Mouse (Mus musculus): ENCODE data around the gene Usp42. TPM values are rescaled to one million over a fixed set of nuclear protein-coding genes. Genes with fewer than 3 reads are reported as not detected.

The Usp42 gene
- polyA plus RNA-seq, 1 experiment from 2014 or later = 4.7 TPM

- WGBS = 58% methylated on average over 2 of the region's 2 CpGs
- ATAC-seq = no peak
- H3K4me3 ChIP-seq (ENCODE audit: low read depth, low read length) = no peak overlapping the region
- H3K4me1 ChIP-seq (replicated peaks; ENCODE audit: control insufficient read depth, insufficient read depth, low read length) = no peaks in the 10 kb centered on the region
- H3K36me3 ChIP-seq (ENCODE audit: control insufficient read depth, insufficient read depth) = no peaks in the 10 kb centered on the region
- H3K9me3 ChIP-seq (ENCODE audit: control insufficient read depth) = no peaks in the 10 kb centered on the region
- no peak overlapping the region for H3K4me2 ChIP-seq (replicated peaks; ENCODE audit: low read depth)
- no peak overlapping the region for H3K27ac ChIP-seq (ENCODE audit: low read depth, low read length)
- no peaks in the 10 kb centered on the region for H3K27me3 ChIP-seq (replicated peaks; ENCODE audit: control insufficient read depth, insufficient read depth, low read length)
- TF ChIP-seq CTCF (IDR thresholded peaks at IDR 0.05; ENCODE audit: low read depth) = no peak
- no peak overlapping the region for H3K9ac ChIP-seq (ENCODE audit: low read depth, low read length)
Measured at GRCm38 (mm10) chr5:143669839-143670238, 62.2 kb downstream of the Usp42 start.

GRCm38 (mm10) chr5:143669393-143669792 is 62.7 kb downstream of the Usp42 start:
- no peak for ATAC-seq

GRCm38 (mm10) chr5:143668884-143669283 is 63.2 kb downstream of the Usp42 start:
- no peak overlapping the region for H3K9ac ChIP-seq (ENCODE audit: low read depth, low read length)
- no peaks in the 10 kb centered on the region for H3K27me3 ChIP-seq (replicated peaks; ENCODE audit: control insufficient read depth, insufficient read depth, low read length)
- H3K27ac ChIP-seq (ENCODE audit: low read depth, low read length) = no peak overlapping the region
- H3K36me3 ChIP-seq (ENCODE audit: control insufficient read depth, insufficient read depth) = no peaks in the 10 kb centered on the region
- no peaks in the 10 kb centered on the region for H3K4me1 ChIP-seq (replicated peaks; ENCODE audit: control insufficient read depth, insufficient read depth, low read length)
- H3K9me3 ChIP-seq (ENCODE audit: control insufficient read depth) = no peaks in the 10 kb centered on the region
- no peak overlapping the region for H3K4me3 ChIP-seq (ENCODE audit: low read depth, low read length)
- no peak overlapping the region for H3K4me2 ChIP-seq (replicated peaks; ENCODE audit: low read depth)
- WGBS = 71% methylated on average over 2 of the region's 2 CpGs
- no peak for ATAC-seq
- no peak for TF ChIP-seq CTCF (IDR thresholded peaks at IDR 0.05; ENCODE audit: low read depth)

More at GRCm38 (mm10) chr5:143669393-143669792, 62.7 kb downstream of the Usp42 start:
- 44% methylated on average over 2 of the region's 2 CpGs for WGBS
- Histone ChIP-seq H3K36me3 (ENCODE audit: control insufficient read depth, insufficient read depth) (no peaks in the 10 kb centered on the region), H3K27me3 (replicated peaks; ENCODE audit: control insufficient read depth, insufficient read depth, low read length) (no peaks in the 10 kb centered on the region), H3K9me3 (ENCODE audit: control insufficient read depth) (no peaks in the 10 kb centered on the region), H3K4me1 (replicated peaks; ENCODE audit: control insufficient read depth, insufficient read depth, low read length) (no peaks in the 10 kb centered on the region), H3K4me2 (replicated peaks; ENCODE audit: low read depth) (no peak overlapping the region), H3K9ac (ENCODE audit: low read depth, low read length) (no peak overlapping the region), H3K4me3 (ENCODE audit: low read depth, low read length) (no peak overlapping the region), H3K27ac (ENCODE audit: low read depth, low read length) (0 out of 2 replicates have a peak overlapping the region, but pooled peaks have one; percentile 6)
- TF ChIP-seq CTCF (IDR thresholded peaks at IDR 0.05; ENCODE audit: low read depth) = peak; percentile 53

- no peak for TF ChIP-seq CTCF (IDR thresholded peaks at IDR 0.05; ENCODE audit: low read depth)
- WGBS = 93% methylated on average over 1 of the region's 1 CpGs
Measured at GRCm38 (mm10) chr5:143666015-143666414, 66.1 kb downstream of the Usp42 start.

GRCm38 (mm10) chr5:143665561-143665960 is 66.5 kb downstream of the Usp42 start:
- Histone ChIP-seq H3K9me3 (ENCODE audit: control insufficient read depth) (no peaks in the 10 kb centered on the region), H3K4me1 (replicated peaks; ENCODE audit: control insufficient read depth, insufficient read depth, low read length) (no peaks in the 10 kb centered on the region), H3K4me3 (ENCODE audit: low read depth, low read length) (no peak overlapping the region), H3K27ac (ENCODE audit: low read depth, low read length) (no peak overlapping the region), H3K9ac (ENCODE audit: low read depth, low read length) (no peak overlapping the region), H3K36me3 (ENCODE audit: control insufficient read depth, insufficient read depth) (no peaks in the 10 kb centered on the region), H3K4me2 (replicated peaks; ENCODE audit: low read depth) (no peak overlapping the region), H3K27me3 (replicated peaks; ENCODE audit: control insufficient read depth, insufficient read depth, low read length) (no peaks in the 10 kb centered on the region)
- no peak for TF ChIP-seq CTCF (IDR thresholded peaks at IDR 0.05; ENCODE audit: low read depth)
- WGBS = 71% methylated on average over 2 of the region's 2 CpGs
- ATAC-seq = no peak

More at GRCm38 (mm10) chr5:143666015-143666414, 66.1 kb downstream of the Usp42 start:
- Histone ChIP-seq H3K4me1 (replicated peaks; ENCODE audit: control insufficient read depth, insufficient read depth, low read length) (no peaks in the 10 kb centered on the region), H3K36me3 (ENCODE audit: control insufficient read depth, insufficient read depth) (no peaks in the 10 kb centered on the region), H3K4me2 (replicated peaks; ENCODE audit: low read depth) (no peak overlapping the region), H3K9me3 (ENCODE audit: control insufficient read depth) (no peaks in the 10 kb centered on the region), H3K27ac (ENCODE audit: low read depth, low read length) (no peak overlapping the region), H3K4me3 (ENCODE audit: low read depth, low read length) (no peak overlapping the region), H3K9ac (ENCODE audit: low read depth, low read length) (no peak overlapping the region), H3K27me3 (replicated peaks; ENCODE audit: control insufficient read depth, insufficient read depth, low read length) (no peaks in the 10 kb centered on the region)
- no peak for ATAC-seq

- ATAC-seq = no peak
- H3K36me3 ChIP-seq (ENCODE audit: control insufficient read depth, insufficient read depth) = no peaks in the 10 kb centered on the region
- no peak overlapping the region for H3K9ac ChIP-seq (ENCODE audit: low read depth, low read length)
- H3K27me3 ChIP-seq (replicated peaks; ENCODE audit: control insufficient read depth, insufficient read depth, low read length) = no peaks in the 10 kb centered on the region
- H3K4me2 ChIP-seq (replicated peaks; ENCODE audit: low read depth) = no peak overlapping the region
- no peak overlapping the region for H3K4me3 ChIP-seq (ENCODE audit: low read depth, low read length)
- no peak overlapping the region for H3K27ac ChIP-seq (ENCODE audit: low read depth, low read length)
- no peaks in the 10 kb centered on the region for H3K9me3 ChIP-seq (ENCODE audit: control insufficient read depth)
- H3K4me1 ChIP-seq (replicated peaks; ENCODE audit: control insufficient read depth, insufficient read depth, low read length) = no peaks in the 10 kb centered on the region; the same call in 1 of the 2 replicates
- WGBS = 71% methylated on average over 7 of the region's 7 CpGs
- TF ChIP-seq CTCF (IDR thresholded peaks at IDR 0.05; ENCODE audit: low read depth) = no peak
Measured at GRCm38 (mm10) chr5:143663074-143663687, 68.9 kb downstream of the Usp42 start.

Other genes starting within 250 kb of the Usp42 start
- 375 and 413 TPM in 2 replicates for gene Rac1, start 204.2 kb downstream of the Usp42 start, polyA plus RNA-seq (2015; fragmentation: Nextera tagmentation; extraction: Ambion mirVana)
- gene Cyth3, start 109.8 kb downstream of the Usp42 start, polyA plus RNA-seq (2015; fragmentation: Nextera tagmentation; extraction: Ambion mirVana) = 21.1 and 22.6 TPM in 2 replicates
- 24.1 and 25.2 TPM in 2 replicates for gene Eif2ak1, start 85.5 kb upstream of the Usp42 start, polyA plus RNA-seq (2015; fragmentation: Nextera tagmentation; extraction: Ambion mirVana)
- gene Ankrd61, start 165.4 kb upstream of the Usp42 start, polyA plus RNA-seq (2015; fragmentation: Nextera tagmentation; extraction: Ambion mirVana) = not detected in 2 replicates
- gene Aimp2, start 177.6 kb upstream of the Usp42 start, polyA plus RNA-seq (2015; fragmentation: Nextera tagmentation; extraction: Ambion mirVana) = 58.8 TPM in 2 replicates
- gene Pms2, start 177.7 kb upstream of the Usp42 start, polyA plus RNA-seq (2015; fragmentation: Nextera tagmentation; extraction: Ambion mirVana) = 6.4 and 6.8 TPM in 2 replicates
- 0.26 TPM in 1 of 2 replicates, not detected in the other for gene Gm42421, start 195.9 kb upstream of the Usp42 start, polyA plus RNA-seq (2015; fragmentation: Nextera tagmentation; extraction: Ambion mirVana)
- gene Rsph10b, start 200.8 kb upstream of the Usp42 start, polyA plus RNA-seq (2015; fragmentation: Nextera tagmentation; extraction: Ambion mirVana) = 0.86 and 1.5 TPM in 2 replicates

Measured in intestine, postnatal 0 days (tissue).